Mouse (Mus musculus): Measurements from ENCODE around the gene E130116L18Rik. TPM values are rescaled to one million over a fixed set of nuclear protein-coding genes. Genes with fewer than 3 reads are reported as not detected.

E130116L18Rik gene
- polyA plus RNA-seq (2014; fragmentation: Illumina TruSeq; extraction: RNeasy Lipid Tissue Mini Kit (QIAGEN cat#74804)) = not detected

GRCm38 (mm10) chr5:25222752-25223702, at the start of gene E130116L18Rik:
E130116L18Rik (minus strand) TSS chr5:25223153.

GRCm38 (mm10) chr5:25221604-25222003, 1.3 kb downstream of the E130116L18Rik start, which contains the start of gene Galnt11:
Galnt11 (plus strand) TSS chr5:25221904.

GRCm38 (mm10) chr5:25181004-25181531, 41.9 kb downstream of the E130116L18Rik start, which contains the start of gene Galntl5:
Galntl5 (plus strand) TSS chr5:25181460.

Other genes starting within 250 kb of the E130116L18Rik start
- 155 TPM for gene Prkag2, start 122.5 kb downstream of the E130116L18Rik start, polyA plus RNA-seq (2014; fragmentation: Illumina TruSeq; extraction: RNeasy Lipid Tissue Mini Kit (QIAGEN cat#74804))
- 0.31 TPM for gene Galntl5, start 41.7 kb downstream of the E130116L18Rik start, polyA plus RNA-seq (2014; fragmentation: Illumina TruSeq; extraction: RNeasy Lipid Tissue Mini Kit (QIAGEN cat#74804))
- 23.7 TPM for gene Galnt11, start 1.2 kb downstream of the E130116L18Rik start, polyA plus RNA-seq (2014; fragmentation: Illumina TruSeq; extraction: RNeasy Lipid Tissue Mini Kit (QIAGEN cat#74804))